Mouse (Mus musculus): ENCODE measurements around the gene Magi2.

Magi2 gene

GRCm38 (mm10) chr5:19932102-19932501 is 705.3 kb downstream of the Magi2 start:
- no peak for DNase-seq (ENCODE audit: low spot score in 2 of 2)

DNA sequence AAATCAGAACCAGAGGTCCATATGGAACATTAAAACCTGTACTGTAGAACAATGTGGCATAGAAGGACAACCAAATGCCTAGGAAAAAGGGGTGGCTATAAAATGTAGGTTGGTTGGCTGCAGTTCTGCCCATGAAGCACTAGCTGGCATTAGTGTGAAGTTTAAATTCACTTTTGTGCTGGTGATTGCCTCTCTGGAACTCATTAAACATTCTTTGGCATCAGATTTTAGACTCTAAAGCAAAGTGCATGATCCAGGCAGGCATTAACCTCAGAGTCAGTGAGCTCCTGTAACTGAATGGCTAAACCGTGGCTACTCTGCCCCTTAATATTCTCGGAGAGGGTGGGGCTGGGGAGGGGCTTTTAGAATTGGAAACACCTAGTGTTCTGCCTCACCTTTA is 706.4 kb downstream of the Magi2 start:
- no peak for DNase-seq (ENCODE audit: low spot score in 2 of 2)

- DNase-seq (ENCODE audit: low spot score in 2 of 2): no peak
Observed at GRCm38 (mm10) chr5:19951102-19951501, 724.3 kb downstream of the Magi2 start.

DNA sequence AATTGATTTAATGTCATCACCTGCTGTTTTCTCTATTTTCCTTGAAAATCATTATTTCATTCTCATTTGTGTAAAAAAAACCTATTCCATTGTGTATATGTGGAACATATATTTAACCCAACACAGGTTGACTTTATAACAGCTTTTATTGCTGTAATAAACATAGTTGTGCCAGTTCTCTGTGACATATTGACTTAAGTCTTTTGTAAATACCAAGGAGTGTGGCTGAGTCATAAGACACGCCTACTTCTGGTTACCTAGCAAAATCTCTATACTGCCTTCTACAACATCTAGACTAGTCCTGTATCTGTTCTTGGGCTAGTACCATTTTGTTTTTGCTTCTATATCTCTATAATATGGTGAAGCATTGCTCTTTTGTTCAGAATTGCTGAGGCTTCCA is 737.3 kb downstream of the Magi2 start:
- DNase-seq (ENCODE audit: low spot score in 2 of 2): no peak

GRCm38 (mm10) chr5:19972736-19973135 is 745.9 kb downstream of the Magi2 start:
- no peak for DNase-seq (ENCODE audit: low spot score in 2 of 2)

GRCm38 (mm10) chr5:19973852-19974251 is 747.0 kb downstream of the Magi2 start:
- DNase-seq (ENCODE audit: low spot score in 2 of 2): no peak

GRCm38 (mm10) chr5:19981518-19981917 is 754.7 kb downstream of the Magi2 start:
- DNase-seq (ENCODE audit: low spot score in 2 of 2): no peak

- peak in 1 of 2 experiments; percentile 39 for DNase-seq (ENCODE audit: low spot score in 2 of 2)
Observed at GRCm38 (mm10) chr5:19982031-19982430, 755.2 kb downstream of the Magi2 start.

DNA sequence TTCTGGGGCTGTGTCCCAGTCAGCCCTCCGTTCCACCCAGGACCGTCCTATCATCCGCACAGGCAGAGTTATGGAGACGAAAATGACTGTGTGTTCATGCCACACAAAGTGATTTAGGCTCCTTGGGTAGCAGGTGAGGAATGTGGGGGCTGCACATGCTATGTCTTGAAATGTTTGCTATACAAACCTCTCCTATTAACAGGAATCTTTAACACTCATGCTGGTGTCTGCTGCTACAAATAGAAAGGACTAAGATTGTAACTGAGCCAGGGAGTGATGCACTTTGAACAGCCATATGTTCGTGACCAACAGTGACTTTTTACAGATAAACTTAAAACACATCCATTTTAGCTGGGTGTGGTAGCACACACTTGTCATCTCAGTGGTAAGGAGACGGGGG is 772.6 kb downstream of the Magi2 start:
- DNase-seq (ENCODE audit: low spot score in 2 of 2): no peak

DNA sequence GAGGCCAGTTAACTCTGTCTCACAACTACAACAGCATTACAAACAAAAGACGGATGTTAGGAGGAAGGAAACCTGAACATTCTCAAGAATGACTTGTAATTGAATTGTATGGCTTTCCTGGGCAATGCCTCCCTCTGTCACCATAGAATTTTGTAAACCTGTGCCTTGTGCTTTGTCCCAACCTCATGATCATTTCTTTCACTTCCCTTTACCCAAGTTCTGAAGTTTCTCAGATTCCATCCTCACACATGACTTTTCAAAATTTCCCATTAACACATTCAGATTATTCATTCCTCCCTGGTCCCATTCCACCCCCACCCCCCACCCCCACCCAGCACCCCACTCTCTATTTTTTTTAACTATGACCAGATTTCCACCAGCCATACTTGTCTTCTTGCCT is 773.1 kb downstream of the Magi2 start:
- no peak for DNase-seq (ENCODE audit: low spot score in 2 of 2)

GRCm38 (mm10) chr5:20006616-20007015 is 779.8 kb downstream of the Magi2 start:
- no peak for DNase-seq (ENCODE audit: low spot score in 2 of 2)

- no peak for DNase-seq (ENCODE audit: low spot score in 2 of 2)
Observed at GRCm38 (mm10) chr5:20007246-20007645, 780.4 kb downstream of the Magi2 start.

- DNase-seq (ENCODE audit: low spot score in 2 of 2): no peak
Observed at GRCm38 (mm10) chr5:20010210-20010609, 783.4 kb downstream of the Magi2 start.

DNA sequence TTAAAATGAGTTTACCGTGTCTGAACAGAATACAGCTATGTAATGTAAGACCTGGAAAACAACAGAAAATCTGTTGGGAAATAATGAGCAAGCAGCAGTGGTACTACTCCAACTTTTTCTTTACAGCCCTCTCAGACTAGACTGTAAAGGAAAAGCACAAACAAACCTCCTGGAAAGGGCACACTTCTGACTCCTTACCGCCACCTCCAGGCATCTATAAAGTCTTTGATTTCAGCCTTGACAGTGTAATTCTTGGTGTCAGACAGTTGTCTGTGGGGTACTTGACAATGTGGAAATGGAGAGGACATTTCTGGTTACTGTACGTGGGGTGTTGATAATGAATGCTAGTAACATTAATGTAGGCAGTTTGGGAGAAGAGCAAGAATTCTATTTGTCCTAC is 791.2 kb downstream of the Magi2 start:
- DNase-seq (ENCODE audit: low spot score in 2 of 2): no peak

DNA sequence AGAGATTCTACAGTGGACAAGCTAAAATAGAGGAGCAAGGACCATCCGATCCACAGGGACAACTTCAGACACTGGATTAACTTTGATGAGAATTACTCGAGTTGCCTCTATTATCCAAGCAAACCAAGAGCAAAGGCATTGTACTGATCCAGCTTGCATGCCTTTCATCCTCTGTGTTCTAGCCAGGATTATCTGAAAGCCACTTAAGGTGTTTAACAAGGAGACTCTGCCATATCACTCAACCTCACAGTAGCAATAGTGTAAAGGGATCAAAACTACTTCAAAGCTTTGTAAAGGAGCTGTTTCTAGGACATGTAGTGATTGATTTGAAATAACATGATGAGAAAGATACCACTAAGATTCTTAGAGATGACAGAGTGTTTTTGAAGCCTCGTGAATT is 819.8 kb downstream of the Magi2 start:
- no peak for DNase-seq (ENCODE audit: low spot score in 2 of 2)

DNA sequence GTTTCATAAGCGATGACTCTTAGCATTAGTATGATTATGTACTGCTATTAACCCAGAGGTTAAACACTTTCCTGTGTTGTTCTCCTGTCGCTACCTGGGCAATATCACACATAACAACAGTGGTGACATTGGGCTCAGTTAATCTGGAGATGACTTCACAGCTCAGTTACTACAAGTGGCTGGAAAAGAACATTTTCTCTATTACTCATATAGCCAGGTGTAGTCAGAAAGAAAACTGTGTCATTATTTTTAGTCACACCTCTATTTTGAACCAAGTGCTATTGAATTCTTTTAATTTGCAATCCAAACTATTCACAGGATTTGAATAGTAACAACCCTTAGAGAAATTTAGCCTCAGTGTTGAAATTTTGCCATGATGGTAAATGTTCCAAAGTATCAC is 821.5 kb downstream of the Magi2 start:
- DNase-seq (ENCODE audit: low spot score in 2 of 2): no peak

- no peak for DNase-seq (ENCODE audit: low spot score in 2 of 2)
Observed at GRCm38 (mm10) chr5:20050284-20050683, 823.4 kb downstream of the Magi2 start.

GRCm38 (mm10) chr5:20055000-20055399 is 828.2 kb downstream of the Magi2 start:
- DNase-seq (ENCODE audit: low spot score in 2 of 2): no peak

DNA sequence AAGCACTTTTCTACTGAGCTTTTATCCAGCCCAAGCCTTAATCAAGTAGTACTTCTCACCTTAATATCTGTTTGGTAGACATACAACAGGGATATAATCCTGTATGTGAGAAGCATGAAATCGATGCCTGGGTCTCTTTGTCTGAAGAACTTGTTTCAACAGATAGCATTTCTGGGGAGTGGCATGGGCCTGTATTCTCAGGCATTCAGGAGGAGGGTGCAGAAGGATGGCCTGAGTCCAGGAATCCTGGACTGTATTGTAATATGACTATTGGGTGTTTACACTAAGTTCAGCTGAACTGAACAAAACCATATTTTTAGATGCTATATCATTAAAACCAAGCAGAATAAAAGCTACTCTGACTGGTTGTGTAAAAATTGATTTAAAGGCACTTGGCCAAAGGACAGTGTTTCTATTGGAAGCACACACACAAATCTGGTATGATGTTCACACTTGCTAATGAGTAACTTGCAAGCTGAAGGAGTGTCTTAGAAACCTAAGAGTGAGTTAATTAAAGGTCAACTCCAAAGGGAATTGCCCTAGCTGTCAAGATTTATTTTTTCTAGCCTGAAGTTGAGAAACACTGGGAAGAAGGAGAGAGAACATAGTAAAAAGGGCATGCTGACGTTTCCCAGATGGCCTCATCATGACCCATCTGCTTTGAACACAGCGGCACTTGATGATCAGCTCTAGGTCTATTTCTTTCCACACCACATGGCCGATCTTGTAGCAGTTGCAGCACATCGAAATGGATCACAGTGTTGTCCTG is 829.4 kb downstream of the Magi2 start:
- DNase-seq (ENCODE audit: low spot score in 2 of 2): no peak

DNA sequence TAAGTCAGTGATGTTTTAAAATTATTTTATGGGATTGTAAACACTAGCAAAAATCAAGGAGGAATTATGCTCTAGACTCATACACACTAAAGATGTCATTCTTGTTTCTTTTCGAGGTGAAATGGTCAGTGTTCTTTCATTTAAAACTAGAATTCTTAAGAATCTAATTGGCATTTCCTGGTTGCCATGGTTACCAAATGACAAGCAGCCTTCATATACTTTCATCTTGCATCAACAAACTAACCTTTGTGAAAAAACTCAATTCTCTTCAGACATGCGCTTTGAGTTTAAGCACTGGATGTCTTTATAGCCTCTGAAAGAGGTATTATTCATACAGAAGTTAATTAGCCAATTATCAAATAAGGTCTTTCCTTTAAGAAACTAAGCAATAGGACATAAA is 830.0 kb downstream of the Magi2 start:
- no peak for DNase-seq (ENCODE audit: low spot score in 2 of 2)

DNA sequence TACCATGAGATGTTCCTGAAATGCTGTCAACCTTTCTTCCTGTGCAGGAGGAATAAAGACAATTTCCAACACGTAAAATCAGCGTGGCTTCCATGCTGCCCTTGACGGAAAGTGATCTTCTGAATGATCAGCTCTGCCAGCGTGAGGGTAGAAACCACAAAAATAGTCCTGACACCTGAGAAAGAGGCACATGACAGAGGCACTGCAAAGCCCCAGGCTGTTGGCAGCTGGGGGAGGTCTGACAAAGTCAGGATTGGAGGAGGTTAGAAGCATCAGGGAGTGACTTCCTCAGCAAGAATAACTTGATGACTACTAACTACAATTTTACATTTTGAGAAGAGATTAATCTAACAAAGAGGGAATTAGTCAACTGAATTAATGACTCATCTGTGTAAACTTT is 835.2 kb downstream of the Magi2 start:
- DNase-seq (ENCODE audit: low spot score in 2 of 2): no peak

- DNase-seq (ENCODE audit: low spot score in 2 of 2): no peak
Observed at GRCm38 (mm10) chr5:20065081-20065480, 838.2 kb downstream of the Magi2 start.

DNA sequence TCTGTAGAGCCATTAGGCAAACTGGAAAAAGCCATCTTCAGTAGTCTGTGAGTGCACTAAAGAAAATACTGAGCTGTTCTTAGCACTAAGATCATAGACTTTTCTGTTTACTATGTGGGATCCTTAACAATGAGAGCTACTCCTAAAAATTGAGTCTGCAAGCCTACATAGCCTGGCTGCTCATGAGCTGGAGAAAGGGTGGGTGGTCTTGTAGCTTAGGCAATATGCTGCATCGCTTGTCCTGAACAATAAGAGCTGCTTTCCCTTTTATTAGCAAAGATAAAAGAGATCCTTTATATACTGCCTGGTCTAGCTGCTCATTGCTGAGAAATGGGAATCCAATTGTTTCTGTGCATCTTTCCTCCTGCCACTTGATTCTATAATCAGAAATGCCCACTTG is 841.7 kb downstream of the Magi2 start:
- no peak for DNase-seq (ENCODE audit: low spot score in 2 of 2)

DNA sequence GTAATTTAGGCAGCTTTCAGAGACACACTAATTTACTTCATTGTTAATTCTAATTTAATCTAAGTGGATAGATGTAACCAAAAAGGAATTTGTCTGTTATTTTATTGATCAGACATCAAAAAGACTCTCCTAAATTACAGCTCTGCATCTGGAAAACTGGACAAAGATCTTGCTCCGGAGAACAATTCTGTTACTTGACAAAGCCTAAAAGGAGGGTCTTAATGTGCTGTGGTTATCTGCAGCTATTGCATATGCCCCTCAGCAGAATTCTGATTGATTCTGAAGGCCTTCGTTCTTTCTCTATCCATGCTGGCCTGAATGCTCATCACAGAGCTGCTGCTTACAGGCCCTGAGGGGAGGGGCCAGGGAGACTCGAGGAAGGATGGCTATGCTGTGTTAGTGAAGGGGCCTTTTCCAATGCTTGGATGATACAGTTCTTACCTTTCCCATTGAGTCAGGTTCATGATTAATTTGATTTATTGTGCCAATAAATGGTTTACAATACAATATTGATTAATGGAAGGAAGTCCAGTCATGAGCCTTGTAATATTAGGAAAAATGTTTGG is 842.2 kb downstream of the Magi2 start:
- DNase-seq (ENCODE audit: low spot score in 2 of 2): no peak

Data from left cerebral cortex, adult 9 months (tissue).